Mouse (Mus musculus) heart, embryonic 10.5 days (tissue): Measurements from ENCODE around the gene Zscan25. TPM values are rescaled to one million over a fixed set of nuclear protein-coding genes. Genes with fewer than 3 reads are reported as not detected.
"Not testable (repeated sequence)": the region's sequence is repeated elsewhere in the genome, so short reads cannot be mapped to it uniquely, and the experiment has no call there.

Source experiments
- DNase-seq: peaks from one replicate; pipeline ENCODE4 v3.0.0-alpha.2; 2017; ENCODE audit warnings: low spot score
- H3K27ac ChIP-seq: fragments of 300-500 bp; sonication (generic); 2 replicates; pipeline ENCODE4 v1.5.1; 2016; ENCODE audit warnings: mild to moderate bottlenecking
- H3K27me3 ChIP-seq: fragments of 300-500 bp; sonication (generic); 2 replicates; pipeline ENCODE4 v1.6.1; 2016; ENCODE audit warnings: mild to moderate bottlenecking; ENCODE audit not compliant: poor library complexity, insufficient read depth, severe bottlenecking
- H3K36me3 ChIP-seq: fragments of 300-500 bp; sonication (generic); 2 replicates; pipeline ENCODE4 v1.6.1; 2016; ENCODE audit warnings: mild to moderate bottlenecking, moderate library complexity
- H3K4me1 ChIP-seq: fragments of 300-500 bp; sonication (generic); 2 replicates; pipeline ENCODE4 v1.6.1; 2016; ENCODE audit warnings: mild to moderate bottlenecking
- H3K4me3 ChIP-seq: fragments of 300-500 bp; sonication (generic); 2 replicates; pipeline ENCODE4 v1.5.1; 2016; ENCODE audit warnings: mild to moderate bottlenecking, moderate library complexity
- H3K9me3 ChIP-seq: fragments of 300-500 bp; sonication (generic); 2 replicates; pipeline ENCODE4 v1.6.1; 2016; ENCODE audit warnings: mild to moderate bottlenecking, moderate library complexity
- WGBS: fragments of 180-500 bp; shearing (Covaris S2); methylation state at CpG from one replicate; pipeline ENCODE4 v1.1.7; 2016; 5-methylcytosine and 5-hydroxymethylcytosine counted together
- polyA plus RNA-seq: library from polyadenylated mRNA; unstranded; fragments of >200 nt; fragmentation: Nextera tagmentation; extraction: Ambion mirVana; gene quantifications from 2 replicates; pipeline ENCODE4 v1.2.1, GENCODE M21; 2016

Gene Zscan25
- polyA plus RNA-seq, 1 experiment from 2014 or later = 0.16 TPM

- WGBS = 60% methylated on average over 1 of the region's 1 CpGs
Measured at GRCm38 (mm10) chr5:145302424-145302823, 22.1 kb downstream of the Zscan25 start.

GRCm38 (mm10) chr5:145306953-145307352 lies 26.7 kb downstream of the Zscan25 start:
- H3K36me3 ChIP-seq, H3K27me3 ChIP-seq, H3K4me3 ChIP-seq, H3K4me1 ChIP-seq, H3K27ac ChIP-seq, H3K9me3 ChIP-seq, DNase-seq: not testable (repeated sequence)
- 87% methylated on average over 4 of the region's 4 CpGs for WGBS

More at GRCm38 (mm10) chr5:145302424-145302823, 22.1 kb downstream of the Zscan25 start:
- no peaks in the 10 kb centered on the region for H3K4me1 ChIP-seq
- H3K36me3 ChIP-seq = no peaks in the 10 kb centered on the region
- H3K27me3 ChIP-seq = no peaks in the 10 kb centered on the region
- H3K9me3 ChIP-seq = no peaks in the 10 kb centered on the region
- no peak overlapping the region for H3K27ac ChIP-seq
- DNase-seq = no peak
- no peak overlapping the region for H3K4me3 ChIP-seq

DNA sequence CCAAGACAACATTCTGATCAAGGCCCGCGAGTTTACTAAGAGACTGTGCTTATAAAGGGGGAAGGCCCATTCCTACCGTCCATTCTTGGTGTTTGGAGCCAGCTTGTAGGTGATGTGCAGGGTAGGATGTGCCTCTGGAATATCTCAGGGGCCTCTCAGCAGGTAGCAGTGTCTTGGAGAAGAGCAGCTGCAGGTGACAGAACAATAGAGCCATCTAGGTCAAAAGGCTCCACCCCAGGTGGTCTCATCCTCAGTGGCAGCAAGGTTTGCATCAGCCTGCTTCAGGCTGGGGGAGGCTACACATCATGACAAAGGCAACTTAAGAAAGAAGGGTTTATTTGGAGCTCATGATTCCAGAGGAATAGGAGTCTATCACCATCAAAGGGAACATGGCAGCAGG lies 27.5 kb downstream of the Zscan25 start:
- 74% methylated on average over 3 of the region's 3 CpGs for WGBS
- not testable (repeated sequence) for H3K4me1 ChIP-seq, DNase-seq, H3K27me3 ChIP-seq, H3K27ac ChIP-seq, H3K9me3 ChIP-seq, H3K4me3 ChIP-seq, H3K36me3 ChIP-seq

DNA sequence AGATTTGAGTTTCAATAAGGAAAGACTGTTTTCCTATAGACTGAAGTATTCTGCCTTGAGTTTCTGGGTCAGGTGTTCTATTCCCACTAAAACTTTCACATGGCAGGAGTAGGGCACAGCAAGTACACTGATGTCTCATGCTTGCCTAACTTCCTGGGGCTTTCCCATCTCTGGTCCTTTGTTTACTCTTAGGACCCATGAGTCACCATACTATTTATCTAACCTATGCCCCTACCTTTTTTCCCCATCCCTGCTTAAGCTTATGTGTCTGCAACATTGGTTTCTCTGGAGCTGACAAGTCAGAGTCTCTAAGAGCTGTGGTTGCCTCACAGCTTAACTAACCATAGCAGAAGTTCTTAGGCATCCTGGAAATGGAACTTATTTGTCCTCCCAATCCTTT lies 33.5 kb downstream of the Zscan25 start:
- no peaks in the 10 kb centered on the region for H3K36me3 ChIP-seq
- H3K4me3 ChIP-seq = no peak overlapping the region
- H3K9me3 ChIP-seq = peaks cover 8% of the 10 kb centered on the region
- H3K27ac ChIP-seq = no peak overlapping the region
- no peaks in the 10 kb centered on the region for H3K4me1 ChIP-seq
- no peak for DNase-seq
- no peaks in the 10 kb centered on the region for H3K27me3 ChIP-seq

DNA sequence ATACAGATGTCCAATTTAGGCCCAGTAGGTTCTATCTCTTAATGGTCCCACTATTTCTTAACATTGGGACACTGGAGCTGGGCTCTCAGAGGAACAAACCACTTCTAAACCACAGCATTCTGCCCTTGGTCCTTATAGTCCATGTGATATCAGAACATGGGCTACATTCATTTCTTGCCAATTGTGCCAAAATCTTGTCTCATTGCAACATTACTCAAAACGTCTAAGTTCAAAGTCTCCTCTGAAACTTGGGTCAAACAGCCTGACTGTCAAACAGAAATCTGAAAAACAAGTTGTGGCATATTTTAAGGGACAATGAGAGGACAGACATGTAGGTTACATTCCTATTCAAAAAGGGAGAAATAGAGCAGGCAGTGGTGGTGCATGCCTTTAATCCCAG lies 36.8 kb downstream of the Zscan25 start:
- DNase-seq = no peak
- H3K27ac ChIP-seq = no peak overlapping the region
- H3K4me1 ChIP-seq = no peaks in the 10 kb centered on the region
- no peak overlapping the region for H3K4me3 ChIP-seq
- no peaks in the 10 kb centered on the region for H3K36me3 ChIP-seq
- WGBS = 82% methylated on average over 1 of the region's 1 CpGs
- H3K9me3 ChIP-seq = peaks cover 9% of the 10 kb centered on the region
- H3K27me3 ChIP-seq = no peaks in the 10 kb centered on the region

DNA sequence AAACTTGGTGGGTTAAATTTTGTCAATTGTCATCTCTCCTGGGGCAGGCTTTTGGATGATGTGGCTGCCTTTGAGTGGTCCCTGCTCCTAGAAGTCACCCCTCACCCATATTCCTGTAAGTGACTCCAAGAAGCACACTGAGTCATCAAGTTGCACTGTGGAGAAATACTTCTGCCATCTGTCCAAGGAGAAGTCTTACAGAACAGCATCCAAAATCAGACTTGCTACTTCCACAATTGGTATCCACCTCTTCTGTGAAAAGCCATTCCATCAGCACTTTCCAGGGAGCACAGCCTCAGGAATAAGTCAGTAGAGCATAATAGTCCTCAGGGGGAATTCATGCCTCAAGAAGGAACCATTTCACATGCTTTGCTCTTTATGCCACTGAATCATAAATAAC lies 58.5 kb downstream of the Zscan25 start:
- not testable (repeated sequence) for H3K27me3 ChIP-seq, H3K4me3 ChIP-seq, H3K4me1 ChIP-seq, H3K9me3 ChIP-seq, H3K36me3 ChIP-seq, H3K27ac ChIP-seq, DNase-seq

Other genes starting within 250 kb of the Zscan25 start
- not detected in 2 replicates for gene Gm4871, start 247.7 kb upstream of the Zscan25 start, polyA plus RNA-seq
- not detected in 2 replicates for gene 1700018F24Rik, start 237.5 kb upstream of the Zscan25 start, polyA plus RNA-seq
- gene Arpc1a, start 196.7 kb upstream of the Zscan25 start, polyA plus RNA-seq = 113 and 117 TPM in 2 replicates
- gene Kpna7, start 196.5 kb upstream of the Zscan25 start, polyA plus RNA-seq = not detected in 2 replicates
- 195 and 218 TPM in 2 replicates for gene Arpc1b, start 166.3 kb upstream of the Zscan25 start, polyA plus RNA-seq
- 79.4 and 86.3 TPM in 2 replicates for gene Pdap1, start 140.3 kb upstream of the Zscan25 start, polyA plus RNA-seq
- 162 and 200 TPM in 2 replicates for gene Bud31, start 140.1 kb upstream of the Zscan25 start, polyA plus RNA-seq
- 14.6 and 15.0 TPM in 2 replicates for gene Ptcd1, start 113.4 kb upstream of the Zscan25 start, polyA plus RNA-seq
- 38.8 and 53.3 TPM in 2 replicates for gene Cpsf4, start 113.3 kb upstream of the Zscan25 start, polyA plus RNA-seq
- gene Atp5j2, start 88.4 kb upstream of the Zscan25 start, polyA plus RNA-seq = 717 and 837 TPM in 2 replicates
- 6.1 TPM in 2 replicates for gene Zkscan14, start 78.6 kb upstream of the Zscan25 start, polyA plus RNA-seq
- 10.9 and 11.8 TPM in 2 replicates for gene Zkscan5, start 75.9 kb upstream of the Zscan25 start, polyA plus RNA-seq
- 32.5 and 38.0 TPM in 2 replicates for gene Zfp655, start 48.8 kb upstream of the Zscan25 start, polyA plus RNA-seq
- gene Cyp3a57, start 64.8 kb downstream of the Zscan25 start, polyA plus RNA-seq = not detected in 2 replicates
- not detected in 2 replicates for gene Cyp3a16, start 189.2 kb downstream of the Zscan25 start, polyA plus RNA-seq